Mouse (Mus musculus): Measurements from ENCODE around the gene Dap. TPM values are rescaled to one million over a fixed set of nuclear protein-coding genes. Genes with fewer than 3 reads are reported as not detected.
A peak's percentile ranks its signal among the peaks of the same experiment; 100 is the strongest.

Dap gene
- polyA plus RNA-seq, 1 experiment from 2014 or later = 95.7 TPM

DNA sequence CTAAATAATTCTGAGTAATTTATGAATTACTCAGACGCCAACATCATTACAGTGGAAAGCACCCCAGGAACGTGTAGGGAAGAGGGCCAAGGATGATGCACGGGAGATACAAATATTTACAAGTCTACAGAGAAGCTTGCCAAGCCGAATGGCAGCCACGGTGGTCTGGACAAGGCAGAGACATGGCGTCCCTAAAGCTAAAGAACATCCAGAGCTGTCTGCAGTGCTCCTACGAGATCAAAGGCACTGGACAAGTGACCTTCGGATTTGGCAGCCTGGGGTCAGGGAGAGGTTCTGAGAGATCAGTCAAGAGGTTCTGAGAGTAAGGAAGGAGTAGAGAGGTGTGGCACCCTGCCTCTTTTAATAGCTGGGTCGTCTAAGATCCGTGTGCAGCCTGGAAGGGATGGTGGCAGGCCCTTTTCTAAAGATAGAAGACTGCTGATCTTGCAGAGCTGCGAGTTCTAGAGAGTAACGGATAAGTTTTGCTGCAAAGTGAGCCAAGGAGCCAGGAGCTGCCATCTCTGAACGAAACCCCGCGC, 449 bp upstream of the Dap start:
- Histone ChIP-seq H3K36me3 (no peaks in the 10 kb centered on the region), H3K9ac (peak overlapping the region; percentile 93), H3K4me2 (peak overlapping the region; percentile 70), H3K27me3 (no peaks in the 10 kb centered on the region), H3K27ac (no peak overlapping the region), H3K4me1 (peaks cover 18% of the 10 kb centered on the region), H3K9me3 (no peaks in the 10 kb centered on the region), H3K4me3 (peak overlapping the region; percentile 79)
- 47% methylated on average over 15 of the region's 15 CpGs for WGBS
- ATAC-seq (ENCODE audit: insufficient number of reproducible peaks, insufficient read depth, low FRiP score, low TSS enrichment, low read depth) = no peak

DNA sequence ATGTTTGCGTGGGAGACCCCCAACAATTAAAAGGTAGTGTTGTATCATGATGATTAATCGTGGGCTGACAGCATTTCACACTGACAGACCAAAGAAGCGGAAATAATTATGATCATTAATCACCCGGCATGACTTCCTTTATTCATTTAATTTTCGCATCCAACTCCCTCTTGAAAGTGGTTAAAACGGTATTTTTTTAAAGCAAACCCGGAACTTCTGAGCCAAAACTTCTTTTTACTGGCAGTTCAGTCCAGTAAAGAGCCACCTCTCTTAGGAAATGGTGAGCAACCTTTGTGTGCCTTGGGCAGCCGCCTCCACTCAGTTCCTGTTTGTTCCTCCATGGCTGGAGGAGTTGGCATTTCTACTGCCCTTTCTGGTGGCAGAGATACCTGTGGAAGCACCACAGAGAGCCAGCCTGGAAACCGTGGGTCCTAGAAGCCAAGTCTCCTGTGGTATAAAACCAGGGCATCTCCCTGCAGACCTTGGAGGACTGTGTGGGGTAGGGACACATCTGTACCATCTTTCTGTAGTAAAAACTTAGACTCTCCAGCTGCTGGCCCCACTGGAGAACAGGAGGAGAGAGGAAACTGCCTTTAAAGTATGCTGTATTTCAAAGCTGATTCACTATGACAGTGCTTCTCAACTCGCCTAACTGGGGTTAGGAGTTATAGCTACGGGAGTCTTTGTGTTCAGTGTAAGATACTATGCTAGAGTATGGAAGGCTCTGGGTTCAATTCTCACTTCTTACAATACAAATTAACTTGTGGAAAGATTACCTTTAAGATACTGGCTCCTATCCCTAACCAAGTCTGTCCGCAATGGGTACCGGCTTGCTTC, 910 bp downstream of the Dap start:
- no peaks in the 10 kb centered on the region for H3K9me3 ChIP-seq
- peaks cover 18% of the 10 kb centered on the region for H3K4me1 ChIP-seq
- H3K4me3 ChIP-seq = peak overlapping the region; percentile 79
- ATAC-seq (ENCODE audit: insufficient number of reproducible peaks, insufficient read depth, low FRiP score, low TSS enrichment, low read depth) = no peak
- H3K36me3 ChIP-seq = no peaks in the 10 kb centered on the region
- WGBS = 31% methylated on average over 13 of the region's 13 CpGs
- peak overlapping the region; percentile 70 for H3K4me2 ChIP-seq
- no peaks in the 10 kb centered on the region for H3K27me3 ChIP-seq
- H3K27ac ChIP-seq = peak overlapping the region; percentile 84
- peak overlapping the region; percentile 93 for H3K9ac ChIP-seq

DNA sequence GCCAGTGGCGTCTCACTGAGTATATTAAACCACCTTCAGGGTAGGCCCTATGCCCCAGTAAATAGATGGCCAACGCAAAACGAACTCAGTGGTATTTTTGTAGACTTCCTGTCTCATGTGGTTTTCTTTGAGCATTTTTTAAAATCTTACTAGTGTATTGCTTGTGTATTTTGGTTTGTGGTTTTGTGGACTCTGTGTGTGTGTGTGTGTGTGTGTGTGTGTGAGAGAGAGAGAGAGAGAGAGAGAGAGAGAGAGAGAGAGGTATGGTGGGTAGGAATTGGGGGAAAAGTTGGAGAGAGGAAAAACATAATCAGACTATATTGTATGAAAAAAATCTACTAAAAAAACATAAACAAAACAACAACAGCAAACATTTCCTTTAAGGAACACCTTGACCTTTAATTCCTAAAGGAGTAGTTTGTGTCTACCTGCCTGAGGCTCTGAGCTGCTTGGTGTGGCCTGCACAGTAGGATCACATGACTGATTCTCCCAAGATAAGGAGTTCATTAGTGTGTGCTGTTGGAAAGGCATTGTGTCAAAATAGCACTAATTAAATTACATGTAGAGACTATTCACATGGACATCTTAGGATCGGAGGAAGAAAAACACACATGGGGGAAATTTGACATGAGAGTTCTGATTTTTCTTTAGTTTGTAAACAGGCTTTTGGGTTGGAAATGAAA, 1.7 kb downstream of the Dap start:
- Histone ChIP-seq H3K4me2 (peak overlapping the region; percentile 70), H3K36me3 (peaks cover 6% of the 10 kb centered on the region; the same call in 1 of the 2 replicates), H3K27me3 (no peaks in the 10 kb centered on the region), H3K9me3 (no peaks in the 10 kb centered on the region), H3K4me1 (peaks cover 18% of the 10 kb centered on the region), H3K4me3 (peak overlapping the region; percentile 79), H3K27ac (no peak overlapping the region; the same call in 1 of the 2 replicates), H3K9ac (no peak overlapping the region)
- ATAC-seq (ENCODE audit: insufficient number of reproducible peaks, insufficient read depth, low FRiP score, low TSS enrichment, low read depth) = no peak
- 62% methylated on average over 4 of the region's 4 CpGs for WGBS

DNA sequence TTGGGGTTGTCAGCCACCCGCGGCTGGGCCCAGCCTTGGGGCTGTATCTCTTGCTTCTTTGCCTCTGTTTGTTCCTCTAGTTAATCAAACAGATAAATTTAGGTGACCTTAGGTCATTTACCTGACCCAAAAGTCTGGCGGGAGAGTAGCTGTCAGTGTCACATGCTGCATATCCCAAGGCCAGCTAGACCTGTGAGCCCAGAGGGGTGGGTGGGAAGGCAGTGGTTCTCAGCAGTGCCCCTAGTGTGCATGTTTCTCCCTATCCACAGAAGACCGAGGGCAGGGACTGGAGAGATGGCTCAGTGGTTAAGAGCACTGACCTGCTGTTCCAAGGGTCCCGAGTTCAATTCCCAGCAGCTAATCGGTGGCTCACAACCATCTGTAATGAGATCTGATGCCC, 2.4 kb downstream of the Dap start:
- Histone ChIP-seq H3K27me3 (no peaks in the 10 kb centered on the region), H3K4me2 (peak overlapping the region; percentile 70), H3K9me3 (no peaks in the 10 kb centered on the region), H3K27ac (no peak overlapping the region), H3K36me3 (peaks cover 6% of the 10 kb centered on the region; the same call in 1 of the 2 replicates), H3K9ac (no peak overlapping the region), H3K4me3 (no peak overlapping the region), H3K4me1 (peaks cover 18% of the 10 kb centered on the region)
- no peak for ATAC-seq (ENCODE audit: insufficient number of reproducible peaks, insufficient read depth, low FRiP score, low TSS enrichment, low read depth)
- WGBS = 70% methylated on average over 6 of the region's 6 CpGs

DNA sequence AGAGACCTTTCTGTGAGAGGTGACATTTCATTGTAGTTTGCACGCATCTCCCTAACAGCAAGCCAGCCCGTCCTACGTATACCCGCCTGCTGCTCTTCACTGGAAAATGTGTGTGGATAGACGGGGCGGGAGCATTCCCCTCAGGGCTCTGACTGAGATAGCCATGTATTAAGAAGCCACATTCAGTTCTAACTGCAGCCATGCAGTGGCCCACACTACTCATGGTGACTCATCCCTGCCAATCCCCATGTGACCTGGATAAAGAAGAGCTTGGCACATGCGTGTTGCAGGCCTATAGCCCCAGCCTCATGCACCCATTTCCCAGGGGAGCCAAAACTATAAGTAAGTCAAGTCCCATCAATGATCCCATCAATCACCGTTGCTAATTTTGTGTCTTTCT, 3.7 kb downstream of the Dap start:
- ATAC-seq (ENCODE audit: insufficient number of reproducible peaks, insufficient read depth, low FRiP score, low TSS enrichment, low read depth) = no peak
- no peak overlapping the region for H3K4me2 ChIP-seq
- H3K4me1 ChIP-seq = peaks cover 18% of the 10 kb centered on the region
- no peaks in the 10 kb centered on the region for H3K9me3 ChIP-seq
- H3K27ac ChIP-seq = no peak overlapping the region
- no peak overlapping the region for H3K4me3 ChIP-seq
- 84% methylated on average over 8 of the region's 8 CpGs for WGBS
- H3K9ac ChIP-seq = no peak overlapping the region
- H3K36me3 ChIP-seq = peaks cover 6% of the 10 kb centered on the region; the same call in 1 of the 2 replicates
- no peaks in the 10 kb centered on the region for H3K27me3 ChIP-seq

DNA sequence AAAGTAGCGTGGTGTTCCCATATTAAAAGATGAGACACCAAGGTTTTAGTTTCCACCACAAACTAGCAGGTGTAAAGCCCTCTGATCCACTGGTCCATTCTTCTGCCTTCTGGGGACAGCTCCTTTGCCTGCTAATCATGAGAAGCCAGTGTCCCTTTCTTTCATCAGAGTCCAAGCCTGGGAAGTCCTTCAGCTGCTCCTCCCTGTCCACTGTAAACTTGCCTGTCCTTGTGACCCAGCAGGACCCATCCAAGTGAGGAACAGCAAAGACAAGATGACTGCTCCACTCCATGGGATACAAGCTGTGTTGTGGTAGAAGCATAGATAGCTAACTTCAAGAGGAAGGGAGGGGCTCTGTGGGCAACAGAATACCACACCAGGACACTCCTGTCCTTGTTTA, 8.9 kb downstream of the Dap start:
- Histone ChIP-seq H3K27ac (no peak overlapping the region), H3K4me2 (no peak overlapping the region), H3K36me3 (peaks cover 39% of the 10 kb centered on the region), H3K27me3 (no peaks in the 10 kb centered on the region), H3K4me3 (no peak overlapping the region), H3K9me3 (no peaks in the 10 kb centered on the region), H3K4me1 (no peaks in the 10 kb centered on the region), H3K9ac (no peak overlapping the region)
- 90% methylated on average over 1 of the region's 1 CpGs for WGBS
- no peak for ATAC-seq (ENCODE audit: insufficient number of reproducible peaks, insufficient read depth, low FRiP score, low TSS enrichment, low read depth)

DNA sequence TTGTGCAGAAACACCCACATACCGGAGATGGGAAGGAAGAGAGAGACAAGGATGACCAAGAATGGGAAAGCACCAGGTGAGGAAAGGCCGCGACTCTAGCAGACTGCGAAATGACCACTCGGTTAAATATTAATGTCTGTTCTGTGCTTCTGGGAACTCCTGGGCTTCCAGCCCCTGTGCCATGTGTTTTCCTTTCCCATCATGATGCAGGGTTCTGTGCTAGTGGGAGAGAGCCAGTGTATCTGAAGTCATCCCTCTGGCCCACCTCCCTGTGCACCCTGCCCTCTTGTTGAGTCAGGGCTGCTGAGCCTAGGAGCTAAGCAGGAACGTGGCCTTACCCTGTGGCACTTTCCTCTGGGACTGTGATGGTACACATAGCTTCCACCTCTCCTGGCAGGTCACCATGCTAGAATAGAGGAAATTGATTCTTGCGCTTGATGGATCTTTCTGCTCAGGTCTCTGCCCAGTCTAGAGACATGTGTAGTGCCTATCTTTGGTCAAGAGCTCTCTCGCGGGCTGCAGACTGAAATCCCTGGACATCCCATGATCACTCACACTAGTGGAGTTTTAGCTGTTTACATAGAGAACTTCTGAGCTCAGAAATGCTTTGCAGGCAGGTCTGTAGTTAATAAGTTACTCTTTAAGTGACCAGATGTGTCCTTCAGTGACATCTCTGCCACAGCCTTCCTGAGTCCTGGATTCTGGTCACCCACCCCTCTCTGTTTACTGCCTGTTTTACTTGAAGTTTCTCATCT, 11.9 kb downstream of the Dap start:
- H3K4me1 ChIP-seq = no peaks in the 10 kb centered on the region
- H3K9ac ChIP-seq = no peak overlapping the region
- no peak overlapping the region for H3K4me3 ChIP-seq
- no peak for ATAC-seq (ENCODE audit: insufficient number of reproducible peaks, insufficient read depth, low FRiP score, low TSS enrichment, low read depth)
- H3K9me3 ChIP-seq = no peaks in the 10 kb centered on the region
- H3K36me3 ChIP-seq = peaks cover 56% of the 10 kb centered on the region
- H3K27ac ChIP-seq = no peak overlapping the region
- no peak overlapping the region for H3K4me2 ChIP-seq
- WGBS = 92% methylated on average over 9 of the region's 9 CpGs
- no peaks in the 10 kb centered on the region for H3K27me3 ChIP-seq

DNA sequence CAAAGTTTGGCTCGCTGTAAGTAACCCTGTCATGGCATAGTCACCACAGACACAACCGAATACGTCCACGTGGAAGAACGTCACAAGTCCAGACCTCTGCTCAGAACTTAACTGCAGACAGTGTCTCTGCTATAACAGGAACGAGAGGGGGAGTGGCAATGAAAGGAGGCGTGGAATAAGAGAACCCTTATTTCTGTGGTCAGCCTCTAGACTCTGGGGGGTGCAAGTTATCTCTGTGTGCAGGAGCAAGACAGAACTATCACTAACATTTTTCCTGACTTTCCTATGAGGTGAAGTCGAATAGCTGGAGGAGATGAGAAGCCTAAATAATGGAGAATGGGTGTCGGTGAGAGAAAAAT, 12.4 kb downstream of the Dap start:
- Histone ChIP-seq H3K27ac (no peak overlapping the region), H3K4me1 (no peaks in the 10 kb centered on the region), H3K9me3 (peaks cover 2% of the 10 kb centered on the region; the same call in 1 of the 2 replicates), H3K27me3 (no peaks in the 10 kb centered on the region), H3K4me3 (no peak overlapping the region), H3K9ac (no peak overlapping the region), H3K4me2 (no peak overlapping the region), H3K36me3 (peaks cover 59% of the 10 kb centered on the region)
- ATAC-seq (ENCODE audit: insufficient number of reproducible peaks, insufficient read depth, low FRiP score, low TSS enrichment, low read depth) = no peak
- WGBS = 88% methylated on average over 9 of the region's 9 CpGs

DNA sequence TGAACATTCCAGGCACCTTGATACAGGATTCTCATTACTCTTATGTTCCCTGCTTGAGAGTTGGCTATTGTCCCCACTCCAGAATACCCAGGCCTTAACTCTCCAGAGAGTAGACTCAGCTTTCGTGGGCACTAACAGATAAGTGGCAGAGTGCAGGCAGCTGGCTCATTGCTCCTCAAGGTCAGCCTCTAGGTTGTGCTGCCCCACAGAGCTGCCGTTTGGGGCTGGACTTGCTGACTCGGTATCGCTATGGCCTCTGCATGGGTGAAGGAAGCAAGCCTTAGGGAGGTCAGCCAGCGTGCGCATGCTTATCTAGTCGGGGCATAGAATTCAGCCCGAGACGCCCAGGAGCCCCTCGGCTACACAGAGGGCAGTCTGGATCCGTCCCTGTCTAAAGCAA, 13.3 kb downstream of the Dap start:
- peaks cover 67% of the 10 kb centered on the region for H3K36me3 ChIP-seq
- no peak overlapping the region; the same call in 1 of the 2 replicates for H3K27ac ChIP-seq
- no peak overlapping the region for H3K4me3 ChIP-seq
- H3K4me2 ChIP-seq = no peak overlapping the region
- ATAC-seq (ENCODE audit: insufficient number of reproducible peaks, insufficient read depth, low FRiP score, low TSS enrichment, low read depth) = no peak
- no peak overlapping the region for H3K9ac ChIP-seq
- 74% methylated on average over 11 of the region's 11 CpGs for WGBS
- peaks cover 8% of the 10 kb centered on the region for H3K9me3 ChIP-seq
- H3K4me1 ChIP-seq = no peaks in the 10 kb centered on the region
- no peaks in the 10 kb centered on the region for H3K27me3 ChIP-seq

DNA sequence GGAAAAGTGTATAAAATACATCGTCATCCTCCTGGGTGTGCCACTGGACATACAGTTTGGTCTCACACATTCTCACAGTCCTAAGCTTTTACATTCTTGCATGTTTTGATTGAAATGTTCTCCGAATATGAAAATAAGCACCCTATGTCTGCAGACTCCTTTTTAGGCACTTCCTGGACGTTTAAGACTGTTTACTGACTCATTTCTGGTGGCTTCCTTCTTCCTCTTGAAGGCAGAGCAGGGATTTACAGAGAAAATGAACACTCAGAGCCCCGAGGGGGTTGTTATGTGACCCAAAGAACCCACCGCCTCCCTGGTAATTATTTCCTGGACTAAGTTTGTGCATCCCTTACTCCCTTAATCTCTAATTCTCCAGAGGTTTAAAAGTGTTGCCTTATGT, 13.8 kb downstream of the Dap start:
- Histone ChIP-seq H3K9me3 (peaks cover 8% of the 10 kb centered on the region), H3K4me2 (no peak overlapping the region), H3K36me3 (peaks cover 66% of the 10 kb centered on the region), H3K9ac (no peak overlapping the region), H3K4me1 (no peaks in the 10 kb centered on the region), H3K27me3 (no peaks in the 10 kb centered on the region), H3K27ac (no peak overlapping the region; the same call in 1 of the 2 replicates), H3K4me3 (no peak overlapping the region)
- no peak for ATAC-seq (ENCODE audit: insufficient number of reproducible peaks, insufficient read depth, low FRiP score, low TSS enrichment, low read depth)
- 51% methylated on average over 5 of the region's 5 CpGs for WGBS

DNA sequence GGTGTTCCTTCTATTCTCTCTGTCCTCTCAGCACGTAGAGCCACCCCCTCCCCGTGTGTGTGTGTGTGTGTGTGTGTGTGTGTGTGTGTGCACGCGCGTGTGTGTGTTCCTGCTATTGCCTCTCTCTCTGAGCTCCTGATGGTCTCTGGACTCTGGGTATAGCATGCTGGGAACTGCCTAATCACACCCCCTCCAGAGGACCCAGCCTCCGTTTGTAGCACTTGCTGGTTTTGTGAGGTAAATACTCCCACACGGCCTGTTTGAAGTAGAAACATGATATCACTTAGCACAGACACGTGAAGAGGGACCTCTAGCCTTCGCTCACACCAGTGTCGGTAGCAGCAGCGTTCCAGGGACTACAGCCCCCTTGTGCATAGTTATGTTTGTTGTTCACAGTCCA, 14.5 kb downstream of the Dap start:
- H3K4me2 ChIP-seq = no peak overlapping the region
- no peaks in the 10 kb centered on the region for H3K27me3 ChIP-seq
- no peak overlapping the region for H3K27ac ChIP-seq
- no peak overlapping the region for H3K9ac ChIP-seq
- no peak overlapping the region for H3K4me3 ChIP-seq
- 51% methylated on average over 11 of the region's 11 CpGs for WGBS
- ATAC-seq (ENCODE audit: insufficient number of reproducible peaks, insufficient read depth, low FRiP score, low TSS enrichment, low read depth) = no peak
- H3K4me1 ChIP-seq = no peaks in the 10 kb centered on the region
- peaks cover 66% of the 10 kb centered on the region for H3K36me3 ChIP-seq
- H3K9me3 ChIP-seq = peaks cover 8% of the 10 kb centered on the region

All from embryonic facial prominence, embryonic 13.5 days (tissue).